Mouse (Mus musculus) brain, embryonic 14.5 days (tissue): ENCODE measurements around the gene Nup188.

Experiments
- CTCF ChIP-seq: fragments of 200-500 bp; IDR thresholded peaks from 2 replicates; pipeline ENCODE4 v1.5.1; 2012; ENCODE audit warnings: inconsistent platforms, mild to moderate bottlenecking, moderate library complexity, borderline replicate concordance; ENCODE audit not compliant: insufficient read depth, insufficient read length; ENCODE audit errors: extremely low read depth
- POLR2A ChIP-seq: fragments of 200-500 bp; IDR thresholded peaks from 2 replicates; pipeline ENCODE4 v1.6.1; 2012; ENCODE audit warnings: mild to moderate bottlenecking, inconsistent platforms, borderline replicate concordance; ENCODE audit not compliant: poor library complexity, insufficient read depth, insufficient read length, severe bottlenecking; ENCODE audit errors: extremely low read depth

DNA sequence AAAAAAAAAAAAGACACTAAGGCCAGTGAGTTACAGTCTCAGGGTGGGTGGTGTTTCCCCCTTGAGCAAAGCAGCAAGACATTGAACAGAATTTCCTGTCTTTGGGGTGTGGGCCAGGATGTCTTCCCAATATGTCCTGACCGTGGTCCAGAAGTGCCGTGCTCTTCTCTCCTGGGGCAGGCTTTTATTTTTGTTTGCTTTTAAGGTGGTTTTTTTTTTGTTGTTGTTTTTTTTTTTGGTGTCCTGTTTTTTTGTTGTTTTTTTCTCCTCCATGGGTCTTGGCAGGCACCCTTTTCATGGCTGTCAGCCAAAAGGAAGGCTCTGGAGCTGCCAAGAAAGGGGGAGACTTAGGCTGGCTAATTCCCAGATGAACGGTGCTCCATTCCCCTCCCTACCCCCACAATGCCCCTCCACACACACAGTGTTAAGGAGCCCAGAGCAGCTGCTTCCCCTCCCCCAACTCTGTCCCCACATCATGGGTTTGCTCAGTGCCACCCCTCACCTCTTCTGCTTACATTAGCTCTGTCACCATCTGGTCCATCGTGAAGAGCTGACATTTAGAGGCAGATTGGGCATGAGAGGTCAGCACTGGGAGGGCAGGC, 23.3 kb upstream of the Nup188 start:
- TF ChIP-seq CTCF (no peak), POLR2A (no peak)
